Mouse (Mus musculus) liver, embryonic 16.5 days (tissue): ENCODE measurements around the gene Nsmce4a. TPM values are rescaled to one million over a fixed set of nuclear protein-coding genes. Genes with fewer than 3 reads are reported as not detected.
"Not testable (repeated sequence)": the region's sequence is repeated elsewhere in the genome, so short reads cannot be mapped to it uniquely, and the experiment has no call there.

Source experiments
- ATAC-seq: fragments of 200-750 bp; cut with Nextera tagmentation; 2 replicates; pipeline ENCODE4 v1.8.0; 2017; ENCODE audit warnings: low read depth, mild to moderate bottlenecking, moderate number of reproducible peaks, moderate library complexity
- H3K27ac ChIP-seq: fragments of 300-500 bp; sonication (generic); 2 replicates; pipeline ENCODE4 v1.5.1; 2014; ENCODE audit warnings: mild to moderate bottlenecking, low read length
- H3K27me3 ChIP-seq: fragments of 300-500 bp; sonication (generic); 2 replicates; pipeline ENCODE4 v1.6.1; 2014; ENCODE audit warnings: low read depth, low read length, mixed read lengths; ENCODE audit not compliant: control insufficient read depth, insufficient read depth
- H3K36me3 ChIP-seq: fragments of 300-500 bp; sonication (generic); 2 replicates; pipeline ENCODE4 v1.6.1; 2014; ENCODE audit warnings: mild to moderate bottlenecking; ENCODE audit not compliant: control insufficient read depth, insufficient read depth
- H3K4me1 ChIP-seq: fragments of 300-500 bp; sonication (generic); 2 replicates; pipeline ENCODE4 v1.6.1; 2014; ENCODE audit warnings: low read depth, low read length, mixed read lengths; ENCODE audit not compliant: control insufficient read depth
- H3K4me2 ChIP-seq: fragments of 300-500 bp; sonication (generic); 2 replicates; pipeline ENCODE4 v1.6.1; 2014; ENCODE audit warnings: low read depth, low read length, mixed read lengths
- H3K4me3 ChIP-seq: fragments of 300-500 bp; sonication (generic); 2 replicates; pipeline ENCODE4 v1.5.1; 2014; ENCODE audit warnings: low read depth, mild to moderate bottlenecking, low read length
- H3K9ac ChIP-seq: fragments of 300-500 bp; sonication (generic); 2 replicates; pipeline ENCODE4 v1.6.1; 2014; ENCODE audit warnings: low read depth, low read length
- H3K9me3 ChIP-seq: fragments of 300-500 bp; sonication (generic); replicated peaks from 2 replicates; pipeline ENCODE4 v1.6.1; 2016; ENCODE audit warnings: low read length; ENCODE audit not compliant: control insufficient read depth
- WGBS: fragments of 180-500 bp; shearing (Covaris S2); extraction: QIAGEN DNeasy Blood & Tissue Kit; methylation state at CpG from one replicate; pipeline ENCODE4 v1.1.7; 2014; ENCODE audit not compliant: insufficient replicate concordance; 5-methylcytosine and 5-hydroxymethylcytosine counted together
- polyA plus RNA-seq: library from polyadenylated mRNA; unstranded; fragments of >200 nt; fragmentation: Nextera tagmentation; extraction: Ambion mirVana; gene quantifications from 2 replicates; pipeline ENCODE4 v1.2.1, GENCODE M21; 2015

Nsmce4a gene
- polyA plus RNA-seq, 1 experiment from 2014 or later = 71.7 TPM

DNA sequence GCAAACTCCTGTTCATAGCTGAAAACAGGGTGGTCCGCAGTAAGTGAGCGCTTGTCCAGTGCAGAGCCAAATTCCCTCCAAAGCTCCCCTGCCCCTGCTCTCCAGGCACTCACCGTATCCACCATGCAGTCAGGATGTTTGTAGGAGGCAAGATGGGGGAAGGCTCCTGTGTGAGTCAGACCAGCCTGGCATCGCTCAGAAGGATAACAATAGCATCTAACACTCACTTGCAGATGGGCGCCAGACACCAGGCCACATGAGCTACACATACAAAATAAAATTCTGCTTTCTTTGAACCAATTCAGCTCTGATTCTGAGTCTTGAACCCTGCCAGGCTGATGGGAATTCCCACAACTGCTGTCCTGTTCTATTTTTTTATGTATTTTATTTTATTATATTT is 30.6 kb upstream of the Nsmce4a start:
- ATAC-seq = no peak
- H3K27me3 ChIP-seq = no peaks in the 10 kb centered on the region
- no peak overlapping the region for H3K27ac ChIP-seq
- WGBS = 61% methylated on average over 5 of the region's 5 CpGs
- H3K4me1 ChIP-seq = no peaks in the 10 kb centered on the region
- H3K4me2 ChIP-seq = no peak overlapping the region
- H3K4me3 ChIP-seq = no peak overlapping the region
- no peak overlapping the region for H3K9ac ChIP-seq
- no peaks in the 10 kb centered on the region for H3K36me3 ChIP-seq
- no peaks in the 10 kb centered on the region for H3K9me3 ChIP-seq

DNA sequence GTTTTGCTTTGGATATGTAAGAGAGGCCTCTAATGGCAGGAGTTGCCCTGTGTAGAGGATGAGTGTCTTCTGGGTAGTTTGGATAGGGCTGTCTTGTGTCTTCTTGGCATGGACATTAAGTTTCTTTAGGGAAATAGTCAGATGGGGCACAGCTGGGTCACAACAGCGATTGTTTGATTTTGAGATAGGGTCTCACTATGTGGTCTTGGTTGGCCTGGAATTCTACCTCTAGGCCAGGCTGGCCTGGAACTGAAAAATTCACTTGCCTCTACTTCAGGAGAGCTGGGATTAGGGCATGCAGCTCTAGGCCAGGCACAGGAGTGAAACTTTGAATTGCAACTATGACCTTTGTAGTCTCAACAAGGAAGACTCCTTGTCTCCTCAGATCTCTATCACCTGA is 29.9 kb upstream of the Nsmce4a start:
- no peaks in the 10 kb centered on the region for H3K36me3 ChIP-seq
- no peak overlapping the region for H3K9ac ChIP-seq
- H3K27ac ChIP-seq = no peak overlapping the region
- no peak overlapping the region for H3K4me2 ChIP-seq
- no peaks in the 10 kb centered on the region for H3K4me1 ChIP-seq
- 54% methylated on average over 1 of the region's 1 CpGs for WGBS
- no peak overlapping the region for H3K4me3 ChIP-seq
- H3K27me3 ChIP-seq = no peaks in the 10 kb centered on the region
- ATAC-seq = no peak
- H3K9me3 ChIP-seq = no peaks in the 10 kb centered on the region

DNA sequence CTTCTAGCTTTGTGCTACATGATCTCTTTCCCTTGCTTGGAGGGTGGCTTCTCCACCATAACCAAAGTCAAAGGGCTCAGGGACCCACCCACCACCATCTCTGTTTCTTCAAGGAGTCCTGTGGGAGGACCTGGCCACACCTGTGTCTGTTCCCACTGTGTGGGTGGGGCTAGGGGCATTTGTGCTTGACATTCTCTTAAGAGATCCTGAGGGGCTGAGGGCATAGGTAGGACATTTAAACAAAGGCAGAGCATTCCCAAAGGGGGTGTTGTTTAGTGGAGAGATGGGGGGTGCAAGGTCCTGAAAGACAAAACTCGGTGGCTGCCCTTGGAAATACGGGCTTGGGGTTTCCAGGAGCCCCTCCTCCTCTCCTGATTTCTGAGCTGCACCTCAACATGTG is 27.6 kb upstream of the Nsmce4a start:
- Histone ChIP-seq H3K4me1 (no peaks in the 10 kb centered on the region; the same call in 1 of the 2 replicates), H3K4me2 (no peak overlapping the region), H3K36me3 (no peaks in the 10 kb centered on the region), H3K27ac (no peak overlapping the region), H3K9ac (no peak overlapping the region), H3K27me3 (no peaks in the 10 kb centered on the region), H3K4me3 (no peak overlapping the region), H3K9me3 (no peaks in the 10 kb centered on the region)
- ATAC-seq = no peak
- 61% methylated on average over 2 of the region's 2 CpGs for WGBS

DNA sequence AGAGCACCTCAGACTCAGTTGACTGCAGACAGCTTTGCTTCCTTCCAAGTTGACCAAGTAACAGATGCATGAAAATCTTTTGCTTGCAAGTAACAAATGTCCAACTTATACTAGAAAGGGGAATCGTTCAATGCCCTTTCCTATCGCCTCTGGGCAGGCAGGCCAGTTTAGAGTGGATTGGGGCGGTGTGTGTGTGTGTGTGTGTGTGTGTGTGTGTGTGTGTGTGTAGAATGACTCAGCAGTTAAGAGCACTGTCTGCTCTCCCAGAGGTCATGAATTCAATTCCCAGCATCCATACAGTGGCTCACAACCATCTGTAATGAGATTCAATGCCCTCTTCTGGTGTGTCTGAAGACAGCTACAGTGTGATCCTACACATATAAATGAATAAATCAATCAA is 27.2 kb upstream of the Nsmce4a start:
- no peak for ATAC-seq
- WGBS = 49% methylated on average over 3 of the region's 3 CpGs
- Histone ChIP-seq H3K4me2 (no peak overlapping the region), H3K9me3 (no peaks in the 10 kb centered on the region), H3K27ac (no peak overlapping the region), H3K27me3 (no peaks in the 10 kb centered on the region), H3K4me1 (no peaks in the 10 kb centered on the region; the same call in 1 of the 2 replicates), H3K36me3 (no peaks in the 10 kb centered on the region), H3K4me3 (no peak overlapping the region), H3K9ac (no peak overlapping the region)

DNA sequence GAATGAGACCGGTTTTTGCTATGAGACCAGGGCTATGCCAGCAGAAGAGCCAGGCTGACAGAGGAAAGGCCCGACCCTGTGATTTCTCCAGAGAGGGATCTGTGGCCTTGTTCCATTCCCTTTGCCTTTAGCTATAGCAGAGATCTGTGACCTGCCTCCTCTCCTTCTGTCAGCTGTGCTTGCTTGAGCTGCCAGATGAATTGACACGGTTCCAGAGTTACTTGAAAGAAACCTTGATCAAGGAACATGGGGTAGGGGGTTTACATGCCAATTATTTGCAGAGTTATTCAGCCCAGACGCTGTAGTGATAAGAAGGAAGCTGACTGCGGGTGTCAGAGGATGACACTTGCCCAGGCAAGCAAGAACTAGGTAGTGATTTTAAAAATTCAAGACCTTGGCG is 24.6 kb upstream of the Nsmce4a start:
- 44% methylated on average over 6 of the region's 6 CpGs for WGBS
- H3K4me3 ChIP-seq = no peak overlapping the region
- no peaks in the 10 kb centered on the region for H3K27me3 ChIP-seq

DNA sequence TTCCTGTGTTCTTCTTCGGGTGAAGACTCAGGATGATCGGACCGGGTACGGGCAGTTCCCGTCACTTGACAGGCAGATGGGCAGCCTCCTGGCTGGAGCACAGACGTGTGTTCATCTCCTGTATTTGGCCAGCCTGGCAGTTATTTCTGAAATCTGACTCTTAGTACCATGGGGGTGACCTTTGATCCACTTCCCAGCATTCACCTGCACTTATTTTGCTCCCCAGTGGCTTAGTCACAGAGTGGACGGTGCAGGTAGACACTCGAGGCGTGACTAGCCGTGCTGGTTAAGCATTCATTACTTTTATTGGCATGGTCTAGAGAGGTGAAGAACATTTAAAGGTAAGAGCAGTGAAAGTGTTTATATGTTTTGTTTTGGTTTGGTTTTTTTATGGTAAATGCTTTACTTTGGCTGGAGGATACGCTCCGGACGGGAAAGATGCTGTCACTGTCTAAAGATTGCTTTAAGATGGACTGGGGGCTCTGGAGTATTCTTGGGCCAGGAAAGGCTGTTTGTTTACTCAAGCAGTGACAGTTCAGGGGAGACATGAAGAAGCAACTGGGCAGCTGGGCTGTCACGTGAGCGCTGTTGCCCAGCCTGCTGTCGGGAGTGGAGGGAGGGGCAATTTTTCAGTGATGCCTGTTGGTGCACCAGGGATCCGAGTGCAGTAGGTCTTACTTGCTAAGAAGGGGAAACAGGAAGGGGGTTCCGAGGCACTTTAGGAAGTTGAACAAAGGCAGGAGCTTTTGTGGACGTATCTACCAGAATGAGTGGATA is 23.3 kb upstream of the Nsmce4a start:
- H3K9me3 ChIP-seq, H3K27ac ChIP-seq, H3K36me3 ChIP-seq, H3K27me3 ChIP-seq, H3K4me2 ChIP-seq, H3K4me3 ChIP-seq, H3K4me1 ChIP-seq, H3K9ac ChIP-seq: not testable (repeated sequence)
- 31% methylated on average over 9 of the region's 19 CpGs for WGBS
- peak; percentile 52 for ATAC-seq

More for the DNA sequence above, 24.6 kb upstream of the Nsmce4a start:
- no peaks in the 10 kb centered on the region; the same call in 1 of the 2 replicates for H3K4me1 ChIP-seq
- H3K4me2 ChIP-seq = no peak overlapping the region
- no peak for ATAC-seq
- no peak overlapping the region for H3K27ac ChIP-seq
- H3K9ac ChIP-seq = no peak overlapping the region
- H3K9me3 ChIP-seq = no peaks in the 10 kb centered on the region
- no peaks in the 10 kb centered on the region for H3K36me3 ChIP-seq

DNA sequence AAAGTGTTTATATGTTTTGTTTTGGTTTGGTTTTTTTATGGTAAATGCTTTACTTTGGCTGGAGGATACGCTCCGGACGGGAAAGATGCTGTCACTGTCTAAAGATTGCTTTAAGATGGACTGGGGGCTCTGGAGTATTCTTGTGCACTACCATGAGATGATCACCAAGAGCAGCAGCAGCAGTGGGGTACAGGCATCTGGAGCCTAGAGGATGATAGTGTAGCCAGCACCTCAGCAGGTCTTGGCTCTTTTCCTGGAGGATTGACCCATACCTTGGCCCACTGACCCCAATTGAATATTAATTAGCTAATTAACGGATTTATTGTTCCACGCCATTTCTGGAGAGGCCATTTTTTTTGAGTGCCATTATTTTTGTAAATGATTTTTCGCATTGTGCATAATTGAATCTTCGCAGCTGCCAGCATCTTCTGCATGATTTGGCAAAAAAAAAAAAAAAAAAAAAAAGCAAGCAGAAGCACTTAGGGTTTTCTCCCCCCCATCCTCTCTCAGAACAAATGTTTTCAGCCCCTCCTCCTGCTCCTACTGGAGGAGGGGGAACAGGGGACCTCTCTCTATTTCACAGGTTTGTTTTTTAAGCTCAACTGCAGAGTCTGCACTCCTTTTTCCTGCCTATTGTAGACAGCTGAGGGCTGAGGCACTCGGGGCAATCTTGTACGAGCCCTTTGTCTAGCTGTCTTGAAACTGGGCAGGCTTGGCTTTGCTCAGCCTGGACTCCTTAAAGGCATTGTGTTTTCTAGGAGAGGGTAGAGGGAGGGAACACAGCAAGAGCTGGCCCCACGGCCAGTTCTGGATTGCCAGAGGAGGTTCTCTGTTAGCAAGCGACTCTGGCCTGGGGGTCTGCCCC is 20.7 kb upstream of the Nsmce4a start:
- not testable (repeated sequence) for H3K9me3 ChIP-seq, H3K4me2 ChIP-seq, H3K9ac ChIP-seq, ATAC-seq, H3K4me3 ChIP-seq, H3K27ac ChIP-seq, H3K36me3 ChIP-seq, H3K4me1 ChIP-seq, H3K27me3 ChIP-seq
- 59% methylated on average over 6 of the region's 11 CpGs for whole genome bisulfite sequencing

DNA sequence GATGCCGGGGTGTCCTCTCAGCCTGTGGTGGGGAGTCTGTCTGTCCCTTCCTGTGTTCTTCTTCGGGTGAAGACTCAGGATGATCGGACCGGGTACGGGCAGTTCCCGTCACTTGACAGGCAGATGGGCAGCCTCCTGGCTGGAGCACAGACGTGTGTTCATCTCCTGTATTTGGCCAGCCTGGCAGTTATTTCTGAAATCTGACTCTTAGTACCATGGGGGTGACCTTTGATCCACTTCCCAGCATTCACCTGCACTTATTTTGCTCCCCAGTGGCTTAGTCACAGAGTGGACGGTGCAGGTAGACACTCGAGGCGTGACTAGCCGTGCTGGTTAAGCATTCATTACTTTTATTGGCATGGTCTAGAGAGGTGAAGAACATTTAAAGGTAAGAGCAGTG is 20.1 kb upstream of the Nsmce4a start:
- not testable (repeated sequence) for H3K9me3 ChIP-seq, H3K27me3 ChIP-seq, H3K4me2 ChIP-seq, H3K9ac ChIP-seq, H3K36me3 ChIP-seq, H3K27ac ChIP-seq, H3K4me3 ChIP-seq, H3K4me1 ChIP-seq
- WGBS = no CpG with 5 or more reads among the region's 11 CpGs
- ATAC-seq = peak; percentile 47

DNA sequence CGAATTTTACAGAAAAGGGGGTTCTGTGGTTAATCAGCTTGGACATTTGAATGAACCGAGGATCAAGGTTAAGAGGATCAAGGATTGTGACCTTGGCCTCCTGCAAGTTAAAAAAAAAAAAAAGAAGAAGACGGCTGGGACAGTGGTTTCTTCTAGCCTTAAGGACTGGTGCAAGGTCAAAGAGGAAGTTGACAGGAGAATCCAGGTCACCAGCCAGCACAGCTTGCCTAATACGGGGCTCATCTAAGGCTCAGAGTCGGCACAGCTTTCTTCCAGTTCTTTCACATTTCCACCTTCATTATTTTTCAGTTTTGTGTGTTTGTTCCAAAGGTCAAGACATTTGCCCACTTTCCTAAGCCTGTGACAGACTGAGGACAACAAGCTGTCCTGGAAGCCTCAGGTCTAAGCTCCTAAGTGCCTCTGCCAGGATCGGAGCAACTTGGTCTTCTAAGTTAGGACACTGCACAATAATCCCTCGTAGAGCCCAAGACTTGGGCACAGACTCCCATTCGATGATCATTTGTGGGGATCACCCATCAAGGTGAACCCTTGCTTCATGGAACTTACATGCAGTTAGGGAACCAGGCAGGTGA is 18.0 kb upstream of the Nsmce4a start:
- no peaks in the 10 kb centered on the region for H3K27me3 ChIP-seq
- H3K27ac ChIP-seq = no peak overlapping the region
- no peak overlapping the region for H3K4me3 ChIP-seq
- 41% methylated on average over 8 of the region's 8 CpGs for WGBS
- no peak overlapping the region for H3K9ac ChIP-seq
- H3K4me2 ChIP-seq = no peak overlapping the region
- no peak for ATAC-seq
- H3K9me3 ChIP-seq = no peaks in the 10 kb centered on the region
- H3K36me3 ChIP-seq = no peaks in the 10 kb centered on the region
- H3K4me1 ChIP-seq = no peaks in the 10 kb centered on the region
